Mouse (Mus musculus) heart, postnatal 14 days (tissue): ENCODE measurements at regions not wholly inside any gene's neighbourhood (a gene's known extent, or its start where the extent isn't known, plus 50 kb on each side); places are given as distances from the start of the nearest gene placed in this dataset.

Source experiments
- DNase-seq, 2 experiments: peaks; one replicate each; pipeline ENCODE4 v3.0.0; 2021 to 2022
- intact Hi-C: fragments of 180-260 bp; cut with DNase I; formaldehyde crosslinking; loops from one replicate; pipeline ENCODE4 v1.15.1; 2025

DNA sequence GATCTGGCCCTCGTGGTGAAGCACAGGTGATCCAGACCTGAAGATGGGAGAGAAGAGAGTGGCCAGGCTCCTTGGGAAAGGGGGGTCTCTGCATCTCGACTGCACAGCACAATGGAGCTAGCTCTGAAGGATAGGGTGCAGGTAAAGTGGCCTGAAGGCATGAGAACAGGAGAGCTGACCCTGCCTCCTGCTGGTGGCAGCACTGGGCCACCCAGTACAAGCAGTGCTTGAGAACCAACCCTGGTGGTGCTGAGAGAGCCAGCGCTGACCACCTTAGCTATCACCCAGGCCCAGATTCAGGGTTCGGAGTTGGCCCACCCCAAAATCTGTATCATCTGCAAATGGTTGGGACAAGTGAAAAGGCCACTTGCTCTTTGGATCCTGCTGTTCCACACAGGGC lies 66.2 kb downstream of the A730009L09Rik start:
- DNase-seq, result no peak
- intact Hi-C loops, result no loop called here

DNA sequence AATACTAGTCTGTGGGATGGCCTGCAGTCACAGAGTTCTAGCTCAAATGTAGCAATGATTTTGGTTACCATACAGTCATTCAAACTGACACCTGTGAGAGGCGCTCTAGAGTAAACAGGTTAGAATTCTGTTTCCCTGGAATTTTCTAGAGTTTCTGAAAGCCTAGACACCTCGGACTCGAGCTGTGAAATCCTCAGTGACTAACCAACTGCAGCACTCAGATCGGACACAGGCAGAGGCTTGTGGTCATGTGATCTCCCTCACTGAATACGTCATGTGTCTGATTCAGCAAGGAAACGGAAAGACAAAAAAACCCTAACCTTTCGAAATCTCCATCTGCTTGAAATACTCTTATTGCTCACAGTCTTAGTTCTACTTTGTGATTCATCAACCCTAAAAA lies 68.4 kb downstream of the A730009L09Rik start:
- intact Hi-C loops, result no loop called here
- DNase-seq, result no peak

DNA sequence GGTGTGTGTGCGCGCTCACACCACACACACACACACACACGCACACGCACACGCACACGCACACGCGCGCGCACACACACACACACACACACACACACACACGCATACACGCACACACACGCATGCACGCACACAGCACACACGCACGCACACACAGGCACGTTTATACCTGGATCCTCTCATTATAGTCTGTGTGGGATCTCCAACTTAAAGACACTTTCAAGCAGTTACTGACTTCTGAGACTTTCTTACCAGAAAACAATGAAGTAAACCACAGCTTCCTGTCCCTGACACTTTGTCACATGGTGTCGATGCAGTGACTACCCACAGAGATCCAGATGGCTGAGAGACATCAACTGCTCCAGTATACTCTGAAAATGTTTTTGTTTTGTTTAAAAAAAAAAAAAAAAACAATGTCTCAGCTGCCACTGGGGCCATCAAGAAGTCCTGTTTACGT lies 68.9 kb downstream of the A730009L09Rik start:
- intact Hi-C loops, result no loop called here
- DNase-seq, result no peak

DNA sequence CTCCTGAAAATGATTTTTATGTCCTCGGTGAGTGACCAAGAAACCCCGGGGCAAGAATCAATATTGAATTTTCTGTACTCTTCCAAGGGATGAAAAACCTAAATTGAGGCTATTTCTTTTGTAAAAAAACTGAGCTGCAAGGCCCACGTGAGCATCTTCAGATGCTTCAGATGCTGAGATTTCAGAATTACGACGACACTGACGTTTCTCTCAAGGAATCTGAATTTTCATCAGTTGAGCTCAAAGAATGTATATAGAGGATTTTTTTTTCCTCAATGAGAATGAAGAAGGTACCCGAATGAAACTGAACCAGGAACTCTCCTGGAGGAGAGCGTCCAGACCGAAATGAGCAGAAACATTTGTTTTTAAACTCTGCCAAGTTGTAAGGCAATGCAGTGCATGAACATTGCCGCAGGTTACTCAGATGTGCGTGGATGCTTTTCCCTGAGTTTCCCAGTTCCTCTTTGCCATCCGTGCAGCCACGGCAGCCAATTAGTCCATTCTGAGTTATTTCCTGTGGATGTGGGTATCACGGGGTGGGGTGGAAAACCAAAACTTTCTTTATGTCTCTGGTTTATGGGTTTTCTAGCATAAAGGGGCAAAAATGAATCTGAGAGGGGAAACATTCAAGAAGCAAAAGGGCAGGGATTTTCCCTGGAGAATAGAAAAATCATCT lies 69.9 kb downstream of the A730009L09Rik start:
- no peak for DNase-seq
- intact Hi-C loops, result no loop called here

DNA sequence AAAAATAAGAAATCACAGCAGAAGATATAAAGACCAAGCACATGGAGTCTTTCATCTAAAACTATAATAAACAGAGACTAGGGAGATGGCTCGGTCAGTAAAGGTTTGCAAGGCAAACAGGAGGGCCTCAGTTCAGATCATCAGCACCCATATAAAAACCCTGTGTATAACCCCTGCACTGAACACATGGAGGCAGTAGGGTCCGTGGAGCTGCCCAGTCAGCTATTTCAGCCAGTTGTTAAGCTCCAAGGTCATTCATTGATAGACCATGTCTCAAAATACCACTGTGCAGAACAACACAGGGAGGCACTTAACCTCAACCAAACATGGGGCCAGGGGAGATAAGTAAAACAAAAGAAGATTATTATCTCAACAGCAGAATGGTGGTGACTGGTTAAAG lies 78.1 kb downstream of the A730009L09Rik start:
- DNase-seq, result no peak
- intact Hi-C loops, result no loop called here

DNA sequence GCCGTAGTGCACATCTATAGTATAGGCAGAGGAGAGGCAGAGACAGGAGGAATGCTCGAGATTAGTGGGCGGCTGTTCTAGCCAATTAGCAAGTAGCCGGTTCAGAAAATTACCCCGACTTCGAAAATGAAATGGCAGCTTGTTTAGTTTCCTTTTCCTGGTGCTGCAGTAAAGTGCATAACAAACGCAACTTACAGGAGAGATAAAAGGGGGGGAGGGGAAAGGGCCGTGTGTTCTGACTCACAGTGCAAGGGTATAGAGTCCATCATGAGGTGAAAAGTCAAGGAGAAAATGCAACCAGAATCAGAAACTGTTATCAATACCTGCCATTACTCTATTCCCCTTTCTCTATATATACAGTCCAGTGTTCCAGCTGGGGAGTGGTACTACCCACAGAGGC lies 88.0 kb downstream of the A730009L09Rik start:
- intact Hi-C loops, result no loop called here
- no peak for DNase-seq

DNA sequence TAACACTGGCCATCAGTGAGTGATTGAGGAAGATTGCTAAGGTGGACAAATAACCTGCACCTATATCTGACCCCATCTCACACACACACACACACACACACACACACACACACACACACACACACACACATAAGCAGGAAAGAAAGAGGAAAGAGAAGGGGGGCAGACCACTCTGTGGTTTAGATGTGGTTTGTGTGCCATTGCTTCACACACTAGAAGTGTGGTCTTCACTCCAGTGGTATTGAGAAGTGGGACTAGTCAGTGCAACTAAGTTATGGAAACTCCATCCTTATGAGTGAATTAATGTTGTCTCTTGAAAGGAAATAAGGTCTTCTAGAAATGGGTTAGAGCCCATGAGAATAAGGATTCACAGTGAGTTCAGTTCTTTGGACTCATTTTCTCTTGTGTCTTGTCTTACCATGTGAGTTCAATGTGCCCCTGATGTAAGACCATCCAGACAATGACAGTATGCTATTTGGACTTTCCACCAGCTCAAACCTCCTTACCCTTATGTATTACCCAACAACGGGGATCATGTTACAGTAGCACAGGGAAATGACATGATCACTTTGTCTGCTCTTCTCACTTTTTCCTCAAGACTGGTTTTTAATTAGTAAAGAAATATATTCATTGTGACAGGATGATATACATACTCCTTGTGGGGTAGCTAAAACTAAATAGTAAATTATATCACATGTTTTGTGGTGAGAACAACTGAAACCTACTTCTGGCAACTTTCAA lies 88.7 kb downstream of the A730009L09Rik start:
- intact Hi-C loops, result no loop called here

DNA sequence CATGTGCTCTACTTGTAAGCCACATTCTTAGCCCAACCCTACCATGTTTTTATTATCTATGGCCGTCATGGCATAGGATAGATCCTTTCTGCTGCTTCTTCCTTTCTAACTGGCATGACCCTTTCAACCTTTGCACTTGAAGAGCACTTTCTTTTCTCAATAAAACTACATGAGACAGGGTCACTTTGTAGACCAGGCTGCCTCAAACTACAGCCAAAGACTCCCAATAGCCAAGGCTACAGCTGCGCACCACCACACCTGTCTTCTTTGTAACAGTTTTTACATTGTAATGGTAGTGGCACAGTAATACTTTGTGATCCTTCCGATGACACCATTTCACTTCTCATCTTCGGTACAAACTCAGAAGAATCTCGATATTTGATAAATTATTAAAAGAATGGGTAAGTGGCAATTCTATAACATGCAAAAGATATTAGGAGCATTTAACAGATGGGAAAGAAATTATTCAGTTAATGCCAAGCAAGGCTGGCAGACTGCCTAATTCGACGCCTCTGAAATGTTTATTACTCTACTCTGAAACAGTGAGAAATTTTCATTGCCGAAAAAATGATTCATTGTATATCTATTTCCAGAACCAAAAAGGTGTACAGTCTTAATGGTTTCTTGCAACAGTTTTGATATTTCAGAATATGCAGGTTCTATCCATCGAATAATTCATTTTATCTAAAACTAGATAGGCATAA lies 89.5 kb downstream of the A730009L09Rik start:
- no peak for DNase-seq
- intact Hi-C loops, result no loop called here

More for the DNA sequence above, 88.7 kb downstream of the A730009L09Rik start:
- no peak for DNase-seq

DNA sequence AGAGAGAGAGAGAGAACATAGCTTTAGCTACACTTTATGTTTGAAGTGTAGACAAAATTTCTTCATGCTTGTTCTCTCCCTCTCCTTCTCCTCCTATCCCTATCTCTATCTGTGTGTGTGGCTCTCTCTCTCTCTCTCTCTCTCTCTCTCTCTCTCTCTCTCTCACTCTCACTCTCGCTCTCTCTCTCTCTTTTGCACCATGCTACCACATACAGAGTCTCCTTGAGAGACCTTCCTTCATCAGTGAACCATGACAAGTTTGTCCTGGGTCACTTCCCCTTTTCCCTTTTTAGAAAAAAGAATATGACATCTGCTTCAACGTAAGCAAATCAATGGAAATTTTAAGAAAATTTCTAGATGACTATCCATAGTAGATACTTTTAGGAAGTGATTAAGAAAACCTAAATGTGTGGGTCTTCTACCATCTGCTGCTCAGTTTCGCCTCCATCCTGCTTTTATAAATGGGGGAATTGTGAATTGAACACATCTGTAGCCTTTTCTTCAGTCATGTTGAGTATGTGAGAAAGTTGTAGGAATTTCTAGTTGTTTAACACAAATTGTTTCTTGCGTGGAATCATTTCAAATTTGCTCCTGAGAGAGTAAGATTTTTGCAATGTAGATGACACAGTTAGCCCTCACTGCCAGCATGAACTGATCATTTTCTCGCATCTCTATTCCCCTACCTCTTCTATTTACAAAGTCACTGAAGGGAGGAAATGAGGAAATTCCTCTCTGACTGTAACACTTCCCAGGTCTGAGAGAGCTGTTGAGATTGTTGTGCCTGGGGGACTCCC lies 91.3 kb downstream of the A730009L09Rik start:
- DNase-seq, result no peak
- intact Hi-C loops, result no loop called here

DNA sequence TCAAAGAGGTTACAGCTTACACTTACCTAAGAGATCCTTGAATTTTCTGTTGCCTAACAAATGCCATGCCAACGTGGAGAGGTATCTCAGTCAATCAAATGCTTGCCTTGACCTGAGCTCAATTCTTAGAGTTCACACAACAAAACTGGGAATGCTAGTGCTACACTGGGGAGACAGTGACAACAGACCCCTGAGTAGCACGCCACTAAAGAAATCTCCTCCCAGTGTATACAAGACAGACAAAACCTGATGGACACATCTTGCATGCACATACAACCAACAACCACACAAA lies 91.8 kb downstream of the A730009L09Rik start:
- DNase-seq, result no peak
- intact Hi-C loops, result no loop called here

DNA sequence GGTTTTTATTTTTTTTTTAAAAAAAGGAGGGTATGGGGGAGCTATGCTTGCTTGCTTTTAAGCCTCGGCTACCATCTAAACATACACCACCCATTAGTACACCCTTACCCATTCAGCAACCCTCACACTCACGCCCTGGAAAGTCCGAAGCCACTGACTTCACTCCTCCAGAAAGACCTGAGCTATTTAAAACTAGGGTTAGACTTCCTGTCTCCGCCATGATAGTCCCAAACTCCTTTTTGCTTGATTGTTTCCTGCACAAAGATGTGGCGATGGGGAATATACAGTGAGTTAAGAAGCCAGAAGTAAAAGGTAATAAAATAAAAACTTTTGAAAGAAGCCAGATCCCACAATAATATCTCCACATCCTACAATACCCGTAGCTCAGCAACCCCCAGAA lies 92.6 kb downstream of the A730009L09Rik start:
- no peak for DNase-seq
- intact Hi-C loops, result no loop called here

DNA sequence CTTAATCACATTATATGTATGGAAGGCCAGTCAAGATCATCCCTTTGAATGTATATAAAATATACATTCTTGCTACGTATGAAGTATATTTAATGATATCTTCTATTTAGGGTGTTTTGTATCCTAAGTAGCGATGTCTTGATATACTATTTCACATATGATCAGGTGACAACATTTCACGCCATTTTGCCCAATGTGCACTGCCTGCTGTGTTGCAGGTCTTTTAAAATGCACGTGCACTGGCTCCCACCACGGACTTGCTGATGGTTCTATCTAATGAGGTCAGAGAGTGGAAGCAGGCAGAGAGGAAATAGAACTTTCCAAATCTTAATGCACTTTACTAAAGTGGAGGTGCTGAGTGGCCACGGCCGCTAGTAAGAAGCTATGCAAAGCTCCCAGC lies 100.8 kb downstream of the A730009L09Rik start:
- no peak for DNase-seq
- intact Hi-C loops, result no loop called here

DNA sequence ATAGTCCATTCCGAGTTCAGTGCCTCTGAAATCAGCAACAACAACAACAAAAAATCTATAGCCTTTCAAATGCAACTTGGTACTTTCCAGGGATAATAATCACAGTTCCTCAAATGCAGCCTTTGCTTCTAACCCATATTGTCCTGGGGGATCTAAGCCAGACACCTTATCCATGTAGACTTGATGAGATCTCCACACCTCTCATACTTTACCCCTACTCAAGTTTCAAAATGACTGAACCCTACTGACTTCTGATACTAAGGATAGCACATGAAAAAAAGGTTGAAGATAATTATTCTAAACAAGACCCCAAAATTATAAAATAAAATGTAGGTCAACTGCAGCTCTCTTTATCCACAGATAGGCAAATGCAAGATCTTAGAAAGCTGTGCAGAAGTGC lies 101.2 kb downstream of the A730009L09Rik start:
- intact Hi-C loops, result no loop called here
- DNase-seq, result no peak

DNA sequence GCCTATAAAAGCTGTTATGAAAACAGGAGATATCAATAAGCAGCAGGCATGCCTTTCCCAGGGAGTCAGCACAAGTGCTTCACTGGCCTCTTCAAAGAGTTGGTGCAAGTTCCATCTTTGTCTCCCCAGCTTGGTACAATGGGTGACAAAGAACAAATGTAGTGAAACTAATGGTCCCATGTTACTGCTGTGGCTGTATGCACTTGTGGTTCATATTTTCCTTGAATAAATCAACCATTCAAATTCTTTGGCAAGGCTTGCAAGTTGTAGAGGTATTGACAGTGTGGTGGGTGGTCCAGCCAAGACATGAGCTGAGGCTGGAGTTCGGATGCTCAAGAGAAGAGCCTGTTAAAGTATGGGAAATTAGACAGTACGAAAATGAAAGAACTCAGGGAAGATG lies 103.5 kb downstream of the A730009L09Rik start:
- no peak for DNase-seq
- intact Hi-C loops, result no loop called here

DNA sequence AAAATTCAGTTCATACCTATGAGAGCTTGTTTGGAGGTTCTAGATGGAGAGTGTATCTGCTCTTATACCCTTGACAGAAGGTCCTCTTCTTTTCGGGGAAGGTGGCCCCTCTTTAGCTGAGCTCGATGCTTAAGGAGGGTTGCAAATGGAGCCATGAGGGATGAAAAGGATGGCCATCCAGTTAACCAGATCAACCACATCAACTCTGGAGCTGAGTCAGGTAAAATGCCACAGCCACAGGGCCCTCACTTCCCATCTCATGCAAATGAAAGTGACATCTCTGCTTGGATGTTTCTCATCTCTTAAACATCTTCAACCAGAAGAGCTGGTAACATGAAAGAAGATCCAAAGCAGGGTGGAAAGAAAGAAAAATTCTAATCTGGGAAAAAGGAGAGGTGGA lies 105.0 kb downstream of the A730009L09Rik start:
- intact Hi-C loops, result no loop called here
- DNase-seq, result no peak

DNA sequence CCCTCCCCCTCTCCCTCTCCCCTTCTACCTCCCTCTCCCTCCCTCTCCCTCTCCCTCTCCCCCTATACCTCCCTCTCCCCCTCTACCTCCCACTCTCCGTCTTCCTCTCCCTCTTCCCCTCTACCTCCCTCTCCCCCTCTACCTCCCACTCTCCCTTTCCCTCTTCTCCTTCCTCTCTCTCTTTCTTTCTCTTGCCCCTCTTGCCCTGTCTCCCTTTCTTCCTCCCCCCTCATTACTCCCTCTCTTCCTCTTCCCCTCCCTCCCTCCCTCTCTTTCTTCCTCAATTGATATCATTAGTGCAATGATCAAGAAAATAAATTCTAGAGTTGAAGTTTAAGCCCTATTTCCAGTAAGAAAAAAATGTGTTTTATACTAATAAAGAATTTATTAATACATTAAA lies 105.9 kb downstream of the A730009L09Rik start:
- DNase-seq, result no peak
- intact Hi-C loops, result no loop called here

DNA sequence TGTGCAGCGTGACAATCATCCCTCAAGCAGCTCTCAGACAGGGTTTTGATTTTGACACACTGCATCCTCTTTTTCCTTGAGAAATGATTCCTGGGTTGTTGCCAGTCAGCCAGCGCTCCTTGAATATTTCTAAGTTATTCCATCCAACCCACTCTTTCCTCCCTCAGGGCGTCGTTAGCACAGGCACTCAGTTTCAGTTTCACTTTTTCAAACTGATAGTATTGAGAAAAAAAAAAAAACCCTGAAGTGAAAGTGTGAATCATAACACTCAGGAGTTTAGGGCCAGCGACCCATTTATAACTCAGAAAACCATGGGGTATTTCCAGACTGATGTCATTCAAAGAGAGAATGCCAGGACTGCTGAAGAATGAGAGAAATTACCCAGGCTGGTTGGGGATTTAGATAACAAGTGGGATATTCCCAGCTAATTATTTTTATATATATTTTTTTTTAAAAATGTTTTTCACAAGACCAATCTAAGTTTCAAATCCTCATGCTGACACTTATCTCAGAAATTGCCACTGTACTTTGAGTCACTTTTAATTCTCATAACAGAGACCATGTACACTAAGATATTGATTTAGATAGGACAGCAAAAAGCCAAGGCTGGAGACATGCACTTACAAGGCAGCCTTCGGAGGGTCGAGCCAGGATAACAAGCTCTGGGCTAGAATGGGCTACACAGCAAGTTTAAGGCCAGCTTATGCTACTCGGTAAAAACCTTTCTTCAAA lies 106.5 kb downstream of the A730009L09Rik start:
- peak in 1 of 2 experiments; percentile 21 for DNase-seq
- intact Hi-C loops, result no loop called here

DNA sequence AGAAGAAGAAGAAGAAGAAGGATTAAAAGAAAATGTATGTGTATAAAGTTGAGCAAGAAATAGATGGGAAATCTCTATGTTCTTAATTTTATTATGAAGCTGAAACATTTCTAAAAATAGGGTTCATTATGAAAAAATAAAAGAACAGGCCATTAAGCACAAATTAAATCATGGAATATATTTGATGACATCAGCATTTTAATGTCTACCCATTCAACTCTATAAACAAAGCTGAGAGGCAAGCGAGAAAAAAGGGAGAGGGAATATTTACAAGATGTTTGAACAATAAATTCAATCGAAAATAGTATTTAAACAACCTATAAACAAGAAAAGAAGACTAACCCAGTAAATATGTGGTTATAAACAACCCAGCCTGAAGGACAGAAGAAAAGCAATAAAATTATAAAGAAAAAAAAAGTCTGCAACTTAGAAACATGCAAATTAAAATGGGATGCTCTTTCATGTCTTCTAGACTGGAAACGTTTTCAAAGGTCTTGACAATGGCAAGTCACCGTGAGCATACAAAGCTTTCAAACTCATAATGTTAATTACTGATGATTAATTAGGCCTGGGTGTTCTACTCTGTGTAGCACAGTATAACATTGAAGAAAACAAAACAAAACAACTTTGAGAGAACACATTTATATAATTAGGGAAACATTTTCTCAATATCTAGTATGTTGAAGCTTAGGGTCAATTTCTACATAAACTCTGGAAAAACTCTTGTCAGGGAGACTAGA lies 108.6 kb downstream of the A730009L09Rik start:
- intact Hi-C loops, result no loop called here
- DNase-seq, result no peak

DNA sequence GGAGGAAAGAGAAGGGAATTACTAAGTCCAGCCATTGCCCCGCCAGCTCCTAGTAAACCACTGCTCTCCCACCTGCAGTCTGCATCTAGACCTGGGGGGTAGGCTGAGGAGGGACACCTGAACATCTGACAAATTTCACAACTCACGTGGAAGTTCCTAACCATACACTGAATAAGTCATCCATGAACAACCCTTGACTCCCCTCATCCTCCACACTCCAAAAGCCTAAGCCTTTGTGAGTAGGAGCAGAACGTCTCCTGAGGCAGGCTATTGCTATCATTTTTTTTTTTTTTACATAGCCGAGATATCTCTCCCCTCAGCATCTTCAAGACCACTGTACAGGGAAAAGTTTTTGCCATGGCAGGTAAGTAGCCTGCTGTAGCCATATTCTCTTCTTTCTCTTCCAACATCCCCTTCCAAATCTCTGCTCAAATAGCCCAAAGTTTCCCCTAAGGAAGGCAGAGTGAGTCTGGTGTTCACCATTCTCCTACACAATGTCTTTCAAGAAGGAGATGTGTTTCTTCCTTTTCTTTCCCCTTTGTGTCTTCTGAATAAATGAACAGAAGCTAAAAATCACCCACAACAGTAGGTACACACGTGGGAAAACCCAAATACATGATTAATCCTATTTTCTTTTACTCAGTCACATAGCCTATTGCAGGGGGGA lies 109.7 kb downstream of the A730009L09Rik start:
- no peak for DNase-seq
- intact Hi-C loops, result no loop called here
